Mouse (Mus musculus) right cerebral cortex, adult 2 months (tissue): ENCODE data around the gene Gm43552.
"Not testable (repeated sequence)": the region's sequence is repeated elsewhere in the genome, so short reads cannot be mapped to it uniquely, and the experiment has no call there.

Source experiments
- DNase-seq, 2 experiments: peaks; one replicate each; pipeline ENCODE4 v3.0.0; 2021 to 2022; ENCODE audit warnings: low spot score in 2 of 2

Gene Gm43552

DNA sequence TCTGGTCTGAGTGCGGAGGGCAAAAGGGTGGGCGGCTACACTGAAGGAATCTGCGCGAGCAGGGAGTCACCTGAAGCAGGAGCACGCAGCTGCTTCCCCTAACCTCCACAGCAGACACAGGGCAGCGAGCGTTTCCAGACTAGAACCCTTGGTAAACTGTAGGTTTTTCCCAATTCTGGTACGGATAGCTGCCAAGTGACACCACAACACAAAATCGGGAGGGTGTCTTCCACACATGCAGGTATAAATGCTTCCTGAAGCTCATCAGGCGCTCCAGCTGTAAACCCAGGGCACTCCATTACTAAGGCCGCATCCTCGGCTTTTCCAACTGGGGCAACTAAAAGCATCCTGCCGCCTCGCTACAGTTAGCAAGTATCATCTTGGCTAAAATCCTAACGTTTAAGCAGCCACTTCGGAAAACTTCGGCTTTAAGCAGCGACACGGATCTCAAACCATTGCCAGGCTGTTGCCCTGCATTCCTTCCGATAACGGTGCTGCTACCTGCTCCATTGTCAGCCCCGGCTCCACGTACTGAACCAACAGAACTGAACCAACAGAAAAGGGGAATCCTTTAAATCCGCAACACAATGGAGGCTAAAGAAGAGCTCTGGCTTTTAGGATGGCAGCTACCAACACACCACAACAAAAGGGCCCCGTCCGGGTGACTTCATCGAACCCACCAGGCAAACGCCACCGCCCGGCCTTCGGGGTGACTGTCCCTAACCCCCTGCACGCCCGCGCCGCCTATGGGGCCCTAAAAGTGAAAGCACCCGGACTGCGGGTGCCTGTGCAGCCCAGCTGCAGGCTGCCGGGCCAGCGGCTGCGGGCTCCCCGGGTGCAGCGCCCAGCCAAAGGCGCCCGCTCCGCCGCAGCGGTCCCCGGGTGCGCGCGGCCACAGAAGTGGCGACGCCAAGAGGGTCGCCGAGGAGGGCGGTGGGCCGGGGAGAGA is 592 bp downstream of the Gm43552 start:
- peak; percentile 57 to 61 for DNase-seq

- no peak for DNase-seq
Observed at GRCm38 (mm10) chr5:65489830-65490229, 2.8 kb downstream of the Gm43552 start.

- DNase-seq = no peak
Observed at GRCm38 (mm10) chr5:65488725-65489124, 3.9 kb downstream of the Gm43552 start.

- DNase-seq = no peak
Observed at GRCm38 (mm10) chr5:65487381-65487780, 5.3 kb downstream of the Gm43552 start.

DNA sequence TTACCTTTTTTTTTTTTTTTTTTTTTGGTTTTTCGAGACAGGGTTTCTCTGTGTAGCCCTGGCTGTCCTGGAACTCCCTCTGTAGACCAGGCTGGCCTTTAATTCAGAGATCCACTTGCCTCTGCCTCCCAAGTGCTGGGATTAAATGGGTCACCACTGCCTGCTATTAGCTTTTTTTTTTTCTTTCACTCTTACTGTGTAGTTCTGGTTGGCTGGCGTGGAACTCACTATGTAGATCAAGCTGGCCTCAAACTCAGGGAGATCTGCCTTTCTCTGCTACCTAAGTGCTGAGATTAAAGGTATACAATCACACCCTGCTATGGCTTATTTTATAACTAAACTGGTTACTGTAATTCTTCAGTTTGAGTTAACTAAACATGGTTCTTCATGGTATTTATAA is 6.1 kb downstream of the Gm43552 start:
- DNase-seq = no peak

GRCm38 (mm10) chr5:65482996-65483395 is 9.6 kb downstream of the Gm43552 start:
- no peak for DNase-seq

DNA sequence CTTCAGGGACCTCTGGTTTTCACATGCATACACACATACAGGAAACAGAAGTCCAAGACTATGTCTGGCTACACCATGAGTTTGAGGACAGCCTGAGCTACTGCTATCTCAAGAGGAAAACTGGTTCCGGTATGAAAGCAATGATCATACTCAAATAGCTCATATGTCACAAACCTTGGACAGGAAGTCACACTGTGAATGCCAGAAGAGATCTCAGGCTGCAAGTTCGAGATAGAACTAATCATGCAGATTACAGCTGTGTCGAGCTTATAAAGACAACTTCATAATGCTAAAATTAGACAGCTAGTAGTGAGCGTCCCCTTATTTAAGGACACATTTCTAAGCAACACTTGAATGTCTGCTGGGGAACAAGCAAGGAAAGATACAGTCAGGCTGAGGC is 12.1 kb downstream of the Gm43552 start:
- no peak for DNase-seq

DNA sequence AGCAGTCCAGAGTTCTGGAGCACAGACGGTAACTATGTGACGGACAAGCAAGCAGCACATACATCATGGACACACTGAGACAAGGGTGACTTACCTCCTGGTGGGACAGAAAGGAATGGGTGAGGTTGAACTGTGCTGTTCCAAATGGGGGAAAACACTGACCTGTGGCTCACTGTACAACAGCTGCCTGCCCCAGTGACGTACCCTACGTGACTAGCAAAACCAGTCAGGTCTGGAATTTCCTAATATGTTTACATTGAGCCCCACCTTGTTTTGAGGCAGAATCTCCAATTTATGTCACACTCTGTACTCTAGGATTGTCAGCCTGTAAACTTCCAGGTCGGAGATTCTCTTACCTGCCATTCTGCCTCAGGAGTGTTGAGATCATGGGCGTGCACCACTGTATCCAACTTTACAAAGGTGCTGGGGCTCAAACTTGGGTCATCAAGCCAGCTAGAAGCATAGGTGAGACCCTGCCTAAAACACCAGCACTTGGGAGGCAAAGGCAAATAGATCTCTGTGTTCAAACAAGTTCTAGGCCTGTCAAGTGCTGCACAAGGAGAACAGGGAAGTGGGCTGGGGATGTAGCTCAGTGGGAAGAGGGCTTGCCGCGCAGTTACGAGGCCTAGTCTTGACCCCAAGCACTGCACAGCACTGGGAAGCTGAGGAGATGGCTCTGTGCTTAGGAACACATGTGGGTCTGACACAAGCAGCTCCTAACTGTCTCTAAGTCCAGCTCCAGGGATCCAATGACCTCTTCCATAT is 12.8 kb downstream of the Gm43552 start:
- no peak for DNase-seq

DNA sequence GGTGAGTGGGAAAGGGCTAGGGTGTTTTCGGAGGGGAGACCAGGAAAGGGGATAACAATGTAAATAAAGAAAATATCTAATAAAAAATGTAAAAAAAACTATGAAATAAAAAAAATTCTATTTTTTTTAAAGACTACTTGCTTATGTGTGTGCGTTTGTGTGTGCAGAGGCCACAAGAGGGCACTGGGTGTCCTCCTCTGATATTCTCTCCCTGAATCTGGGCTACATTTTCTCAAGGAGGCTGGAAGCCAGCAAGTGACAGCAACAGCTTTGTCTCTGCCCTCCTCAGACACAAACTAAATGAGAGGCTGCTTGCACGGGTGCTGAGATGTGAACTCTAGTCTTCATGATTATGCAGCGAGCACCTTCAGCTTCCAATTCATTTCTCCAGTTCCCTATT is 14.4 kb downstream of the Gm43552 start:
- no peak for DNase-seq

- DNase-seq = not testable (repeated sequence)
Observed at GRCm38 (mm10) chr5:65476739-65477138, 15.9 kb downstream of the Gm43552 start.

- no peak for DNase-seq
Observed at GRCm38 (mm10) chr5:65475806-65476205, 16.8 kb downstream of the Gm43552 start.

DNA sequence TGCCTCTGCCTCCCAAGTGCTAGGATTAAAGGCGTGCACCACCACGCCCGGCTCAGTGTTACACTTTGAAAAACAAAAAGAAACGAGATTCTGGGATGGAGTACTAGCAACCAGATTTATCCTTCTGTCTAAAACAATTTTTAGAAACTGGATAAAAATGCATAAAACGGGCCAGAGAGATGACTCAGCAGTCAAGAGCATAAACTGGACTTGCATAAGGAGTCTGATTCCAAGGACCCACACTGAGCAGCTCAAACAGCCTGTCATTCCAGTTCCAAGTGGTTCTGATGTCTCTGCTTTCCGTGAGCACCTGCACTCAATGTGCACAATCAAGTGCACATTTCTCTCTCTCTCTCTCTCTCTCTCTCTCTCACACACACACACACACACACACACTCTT is 22.9 kb downstream of the Gm43552 start:
- DNase-seq = peak; percentile 19

GRCm38 (mm10) chr5:65466911-65467310 is 25.7 kb downstream of the Gm43552 start:
- DNase-seq = no peak

GRCm38 (mm10) chr5:65460361-65460760 is 32.3 kb downstream of the Gm43552 start:
- DNase-seq = no peak

- DNase-seq = no peak
Observed at GRCm38 (mm10) chr5:65459454-65459853, 33.2 kb downstream of the Gm43552 start.

GRCm38 (mm10) chr5:65457846-65458245 is 34.8 kb downstream of the Gm43552 start:
- no peak for DNase-seq

GRCm38 (mm10) chr5:65457086-65457827 is 35.4 kb downstream of the Gm43552 start:
- DNase-seq = no peak

GRCm38 (mm10) chr5:65454771-65455170 is 37.9 kb downstream of the Gm43552 start:
- DNase-seq = no peak

DNA sequence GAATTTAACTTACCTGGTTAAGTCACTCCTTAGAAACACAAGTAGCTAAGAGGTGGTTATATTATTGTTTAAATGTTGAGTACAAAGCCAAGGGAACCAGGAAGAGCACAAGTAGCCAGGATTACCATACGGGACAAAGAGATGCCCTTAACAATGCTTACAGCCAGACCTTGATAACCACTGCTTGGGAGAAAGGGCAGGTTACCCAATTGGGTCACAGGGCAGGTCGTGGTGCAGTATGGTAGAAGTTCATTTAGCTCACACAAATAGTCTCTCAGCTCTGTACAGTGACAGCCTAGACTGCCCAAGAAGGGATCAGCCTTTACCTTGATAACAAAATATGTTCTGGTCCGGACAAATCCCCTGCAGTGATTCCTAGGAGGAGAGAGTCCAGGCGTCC is 43.7 kb downstream of the Gm43552 start:
- DNase-seq = no peak

- DNase-seq = no peak
Observed at GRCm38 (mm10) chr5:65447826-65448225, 44.8 kb downstream of the Gm43552 start.

DNA sequence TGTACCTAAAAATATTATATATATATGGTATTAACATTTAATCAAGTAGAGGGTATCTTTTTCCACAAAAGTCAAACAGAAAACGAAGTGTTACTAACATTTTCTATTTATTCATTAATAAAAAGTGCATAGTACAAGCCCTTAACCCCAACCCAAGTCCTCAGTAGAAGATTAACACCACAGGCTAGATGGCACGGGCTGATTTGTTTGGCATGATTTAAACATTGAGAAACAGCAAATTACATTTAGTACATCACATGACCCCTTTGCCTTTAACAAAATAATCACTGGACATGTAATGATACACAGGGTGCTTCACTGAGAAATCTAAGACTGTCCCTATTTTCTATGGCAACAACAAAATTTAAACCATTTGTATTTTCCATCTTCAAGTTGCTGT is 45.9 kb downstream of the Gm43552 start:
- DNase-seq = no peak

DNA sequence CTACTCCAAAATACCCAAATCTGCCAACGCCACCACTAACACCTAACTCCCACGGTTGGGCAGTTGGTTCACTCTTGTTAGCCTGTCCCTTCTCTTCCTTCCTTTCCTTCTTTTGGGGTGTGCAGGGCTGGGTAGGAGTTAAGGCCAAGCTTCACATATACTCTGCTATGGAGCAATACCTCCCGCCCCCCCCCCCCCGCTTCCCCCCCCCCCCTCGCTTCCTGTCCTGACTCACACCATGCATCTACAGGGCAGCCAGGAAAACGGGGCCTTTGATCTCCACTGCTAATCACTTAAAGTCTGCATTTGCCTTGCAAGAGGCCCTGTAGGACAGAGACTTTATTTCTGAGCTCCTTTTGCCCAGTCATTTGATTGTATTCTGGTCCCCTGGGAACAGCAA is 47.7 kb downstream of the Gm43552 start:
- no peak for DNase-seq
